Comparison of ENCODE assay signal across 8 mouse cellular contexts in genomic region chr1:170884390-170884789, GRCm38 (mm10). TPM values are rescaled to one million over a fixed set of nuclear protein-coding genes. Genes with fewer than 3 reads are reported as not detected.
DNase-seq lines count a peak whose midpoint lies in the region; ATAC-seq and TF ChIP-seq lines count a peak whose summit lies in the region.

No protein-coding gene starts in this region.

- TF ChIP-seq CTCF in lung, embryonic 14.5 days (IDR thresholded peaks at IDR 0.05; ENCODE audit: low read depth) = no peak

- H3K27me3 ChIP-seq in lung, embryonic 14.5 days (ENCODE audit: insufficient read depth, low read length) = no peaks in the 10 kb centered on the region
- no peaks in the 10 kb centered on the region for H3K27me3 ChIP-seq in forebrain, embryonic 10.5 days (ENCODE audit: poor library complexity, severe bottlenecking)
- no peaks in the 10 kb centered on the region for H3K27me3 ChIP-seq in limb, embryonic 10.5 days (ENCODE audit: low read depth, poor library complexity, severe bottlenecking)
- H3K27me3 ChIP-seq in neural tube, embryonic 15.5 days (replicated peaks) = no peaks in the 10 kb centered on the region

- no peaks in the 10 kb centered on the region for H3K4me1 ChIP-seq in lung, embryonic 14.5 days (ENCODE audit: insufficient read depth)
- H3K4me1 ChIP-seq in forebrain, embryonic 10.5 days = peaks cover 22% of the 10 kb centered on the region
- H3K4me1 ChIP-seq in limb, embryonic 10.5 days = peaks cover 30% of the 10 kb centered on the region
- peaks cover 23% of the 10 kb centered on the region for H3K4me1 ChIP-seq in neural tube, embryonic 15.5 days

- peak overlapping the region; percentile 85 for H3K4me2 ChIP-seq in lung, embryonic 14.5 days
- peak overlapping the region; percentile 74 for H3K4me2 ChIP-seq in neural tube, embryonic 15.5 days

- H3K27ac ChIP-seq in lung, embryonic 14.5 days (ENCODE audit: low read depth) = no peak overlapping the region
- H3K27ac ChIP-seq in forebrain, embryonic 10.5 days = peak overlapping the region; percentile 91
- H3K27ac ChIP-seq in limb, embryonic 10.5 days = peak overlapping the region; percentile 92; the same call in 1 of the 2 replicates
- no peak overlapping the region for H3K27ac ChIP-seq in neural tube, embryonic 15.5 days (replicated peaks)

- peaks cover 19% of the 10 kb centered on the region for H3K36me3 ChIP-seq in lung, embryonic 14.5 days (ENCODE audit: insufficient read depth)
- H3K36me3 ChIP-seq in forebrain, embryonic 10.5 days (replicated peaks) = peaks cover 29% of the 10 kb centered on the region
- H3K36me3 ChIP-seq in limb, embryonic 10.5 days = peaks cover 28% of the 10 kb centered on the region
- peaks cover 16% of the 10 kb centered on the region for H3K36me3 ChIP-seq in neural tube, embryonic 15.5 days

- H3K9ac ChIP-seq in lung, embryonic 14.5 days = peak overlapping the region; percentile 90
- peak overlapping the region; percentile 96 for H3K9ac ChIP-seq in neural tube, embryonic 15.5 days (replicated peaks)

- WGBS in lung, embryonic 14.5 days = 12% methylated on average over 8 of the region's 8 CpGs
- WGBS in forebrain, embryonic 10.5 days = 31% methylated on average over 8 of the region's 8 CpGs
- 33% methylated on average over 8 of the region's 8 CpGs for WGBS in limb, embryonic 10.5 days
- WGBS in neural tube, embryonic 15.5 days = 28% methylated on average over 8 of the region's 8 CpGs

- no peak for DNase-seq in lung, embryonic 14.5 days
- DNase-seq in lung, postnatal 10 days = no peak
- DNase-seq in forebrain, embryonic 10.5 days (ENCODE audit: extremely low spot score, low spot score) = no peak
- no peak for DNase-seq in limb, embryonic 10.5 days (ENCODE audit: low spot score)
- DNase-seq in thymus, postnatal 4 days = no peak
- no peak for DNase-seq in gastrocnemius, postnatal 10 days
- DNase-seq in right cerebral cortex, postnatal 25 days = no peak

- peak overlapping the region; percentile 95 for H3K4me3 ChIP-seq in lung, embryonic 14.5 days (ENCODE audit: low read depth, low read length)
- peak overlapping the region; percentile 77 for H3K4me3 ChIP-seq in forebrain, embryonic 10.5 days
- peak overlapping the region; percentile 98 for H3K4me3 ChIP-seq in limb, embryonic 10.5 days
- H3K4me3 ChIP-seq in neural tube, embryonic 15.5 days (replicated peaks) = peak overlapping the region; percentile 99

- no peaks in the 10 kb centered on the region for H3K9me3 ChIP-seq in lung, embryonic 14.5 days (ENCODE audit: low read depth, low read length)
- H3K9me3 ChIP-seq in forebrain, embryonic 10.5 days = no peaks in the 10 kb centered on the region
- H3K9me3 ChIP-seq in limb, embryonic 10.5 days (replicated peaks) = no peaks in the 10 kb centered on the region
- H3K9me3 ChIP-seq in neural tube, embryonic 15.5 days (replicated peaks) = no peaks in the 10 kb centered on the region

- ATAC-seq in lung, embryonic 14.5 days (ENCODE audit: insufficient read depth) = peak; percentile 21; the same call in 1 of the 2 replicates
- ATAC-seq in neural tube, embryonic 15.5 days (ENCODE audit: low FRiP score) = no peak

RNA-seq across cellular contexts. Expression of gene Gm26620, which starts 0.5 kb away (rescaled TPM):
- 0.66 TPM in 1 of 2 replicates, not detected in the other for polyA plus RNA-seq in lung, embryonic 14.5 days (2014; fragmentation: Nextera tagmentation; extraction: Ambion mirVana)
- 0.19 and 0.39 TPM in 2 replicates for polyA plus RNA-seq in forebrain, embryonic 10.5 days (2016; fragmentation: Nextera tagmentation; extraction: Ambion mirVana)
- 0.49 and 0.58 TPM in 2 replicates for polyA plus RNA-seq in limb, embryonic 10.5 days (2016; fragmentation: Nextera tagmentation; extraction: Ambion mirVana)
- 0.36 and 0.91 TPM in 2 replicates for polyA plus RNA-seq in neural tube, embryonic 15.5 days (2015; fragmentation: Nextera tagmentation; extraction: Ambion mirVana)
- total RNA-seq in gastrocnemius, postnatal 10 days (2021) = under 1 TPM; 0.45 to 0.80 TPM

RNA-seq across cellular contexts. Expression of gene Dusp12, which starts 0.9 kb away (rescaled TPM):
- 36.7 and 39.9 TPM in 2 replicates for polyA plus RNA-seq in lung, embryonic 14.5 days (2014; fragmentation: Nextera tagmentation; extraction: Ambion mirVana)
- polyA plus RNA-seq in forebrain, embryonic 10.5 days (2016; fragmentation: Nextera tagmentation; extraction: Ambion mirVana) = 30.9 and 33.2 TPM in 2 replicates
- 42.8 and 43.7 TPM in 2 replicates for polyA plus RNA-seq in limb, embryonic 10.5 days (2016; fragmentation: Nextera tagmentation; extraction: Ambion mirVana)
- 43.5 and 51.7 TPM in 2 replicates for polyA plus RNA-seq in neural tube, embryonic 15.5 days (2015; fragmentation: Nextera tagmentation; extraction: Ambion mirVana)
- total RNA-seq in gastrocnemius, postnatal 10 days (2021) = 1 to 10 TPM; 7.5 to 9.7 TPM

RNA-seq across cellular contexts. Expression of gene Atf6, which starts 16.8 kb away (rescaled TPM):
- polyA plus RNA-seq in lung, embryonic 14.5 days (2014; fragmentation: Nextera tagmentation; extraction: Ambion mirVana) = 9.9 and 11.2 TPM in 2 replicates
- polyA plus RNA-seq in forebrain, embryonic 10.5 days (2016; fragmentation: Nextera tagmentation; extraction: Ambion mirVana) = 7.1 and 8.4 TPM in 2 replicates
- 7.1 and 8.0 TPM in 2 replicates for polyA plus RNA-seq in limb, embryonic 10.5 days (2016; fragmentation: Nextera tagmentation; extraction: Ambion mirVana)
- polyA plus RNA-seq in neural tube, embryonic 15.5 days (2015; fragmentation: Nextera tagmentation; extraction: Ambion mirVana) = 7.1 and 7.2 TPM in 2 replicates
- 10 to 100 TPM; 17.2 to 17.5 TPM for total RNA-seq in gastrocnemius, postnatal 10 days (2021)

RNA-seq across cellular contexts. Expression of gene Fcrlb, which starts 28.4 kb away (rescaled TPM):
- polyA plus RNA-seq in lung, embryonic 14.5 days (2014; fragmentation: Nextera tagmentation; extraction: Ambion mirVana) = not detected in 2 replicates
- not detected in 2 replicates for polyA plus RNA-seq in forebrain, embryonic 10.5 days (2016; fragmentation: Nextera tagmentation; extraction: Ambion mirVana)
- polyA plus RNA-seq in limb, embryonic 10.5 days (2016; fragmentation: Nextera tagmentation; extraction: Ambion mirVana) = not detected in 2 replicates
- 1.1 and 1.4 TPM in 2 replicates for polyA plus RNA-seq in neural tube, embryonic 15.5 days (2015; fragmentation: Nextera tagmentation; extraction: Ambion mirVana)
- total RNA-seq in gastrocnemius, postnatal 10 days (2021) = not detected

RNA-seq across cellular contexts. Expression of gene Fcrla, which starts 43.0 kb away (rescaled TPM):
- polyA plus RNA-seq in lung, embryonic 14.5 days (2014; fragmentation: Nextera tagmentation; extraction: Ambion mirVana) = not detected in 2 replicates
- not detected in 2 replicates for polyA plus RNA-seq in forebrain, embryonic 10.5 days (2016; fragmentation: Nextera tagmentation; extraction: Ambion mirVana)
- polyA plus RNA-seq in limb, embryonic 10.5 days (2016; fragmentation: Nextera tagmentation; extraction: Ambion mirVana) = not detected in 2 replicates
- not detected in 2 replicates for polyA plus RNA-seq in neural tube, embryonic 15.5 days (2015; fragmentation: Nextera tagmentation; extraction: Ambion mirVana)
- 1 to 10 TPM in 1 of 2 experiments, under 1 TPM in 1; 0.28 to 1.8 TPM for total RNA-seq in gastrocnemius, postnatal 10 days (2021)

Comparison
In these comparisons a context has a peak if more than half of its experiments do, and no peak if none do; other contexts are left out.
1. H3K27ac ChIP-seq: peak in forebrain, embryonic 10.5 days (single experiment) and limb, embryonic 10.5 days (single experiment); none in lung, embryonic 14.5 days (single experiment) and neural tube, embryonic 15.5 days (single experiment).
2. Peak in every context shown above with its lines, with median percentiles within 50 percentile points of each other: H3K4me3 ChIP-seq.